Mouse (Mus musculus) cerebellum, adult 8-10 months (tissue): Measurements from ENCODE around the gene Mid1.
"Not testable (repeated sequence)": the region's sequence is repeated elsewhere in the genome, so short reads cannot be mapped to it uniquely, and the experiment has no call there.

Experiments
- DNase-seq: peaks from one replicate; pipeline ENCODE4 v3.0.0; 2022

The Mid1 gene

DNA sequence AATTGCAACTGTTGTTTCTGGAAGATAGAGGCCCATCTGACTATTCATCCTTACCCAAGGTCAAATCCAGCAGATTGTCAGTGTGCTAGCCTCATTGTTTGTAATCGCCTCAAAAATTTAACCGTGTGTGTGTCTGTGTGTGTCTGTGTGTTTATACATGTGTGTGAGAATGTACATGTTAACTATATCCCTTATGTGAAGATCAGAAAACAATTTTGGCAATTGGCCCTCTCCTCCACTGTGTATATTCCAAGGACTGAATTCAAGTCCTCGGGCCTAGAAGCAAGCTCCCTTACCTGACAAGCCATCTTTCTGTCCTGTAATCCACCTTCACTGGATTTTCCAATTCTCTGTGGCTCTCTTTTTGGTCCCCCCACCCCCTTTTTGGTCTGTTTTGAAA is 288.8 kb downstream of the Mid1 start:
- peak; percentile 5 for DNase-seq

DNA sequence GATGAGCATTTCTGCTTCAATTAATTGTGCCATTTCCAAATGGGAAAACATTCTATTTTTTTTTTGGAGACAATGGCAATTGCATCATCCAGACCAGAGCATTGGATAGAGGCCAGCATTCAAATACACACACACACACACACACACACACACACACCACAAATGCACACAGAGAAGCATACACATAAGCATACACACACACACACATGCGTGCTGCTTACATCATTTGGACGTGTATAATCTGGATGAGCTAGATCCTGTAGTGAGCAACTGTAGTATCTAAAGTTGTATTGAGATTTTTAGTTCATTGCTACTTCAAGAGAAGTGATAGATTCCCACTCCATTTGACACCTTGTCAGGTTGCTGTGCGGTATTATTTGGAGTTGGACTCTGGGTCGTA is 289.5 kb downstream of the Mid1 start:
- not testable (repeated sequence) for DNase-seq

DNA sequence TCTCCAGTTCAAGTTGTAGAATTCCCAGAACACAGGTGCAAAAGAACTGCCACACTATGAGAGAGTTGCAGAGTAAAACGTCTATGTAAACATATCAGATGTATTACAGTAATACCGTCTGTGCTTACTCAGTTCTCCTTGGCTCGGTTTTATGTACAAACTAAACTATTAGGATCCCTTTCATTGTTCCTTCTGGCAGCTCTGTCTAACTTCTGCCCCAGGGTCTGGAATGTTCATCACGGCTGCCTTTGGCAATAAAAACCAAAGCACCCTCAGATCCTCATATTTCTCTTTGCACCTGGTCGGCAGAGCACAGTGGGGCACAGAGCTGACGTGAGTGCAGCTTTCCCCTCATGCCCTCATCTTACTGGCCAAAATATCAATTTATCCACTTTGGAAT is 290.0 kb downstream of the Mid1 start:
- DNase-seq = peak; percentile 6

DNA sequence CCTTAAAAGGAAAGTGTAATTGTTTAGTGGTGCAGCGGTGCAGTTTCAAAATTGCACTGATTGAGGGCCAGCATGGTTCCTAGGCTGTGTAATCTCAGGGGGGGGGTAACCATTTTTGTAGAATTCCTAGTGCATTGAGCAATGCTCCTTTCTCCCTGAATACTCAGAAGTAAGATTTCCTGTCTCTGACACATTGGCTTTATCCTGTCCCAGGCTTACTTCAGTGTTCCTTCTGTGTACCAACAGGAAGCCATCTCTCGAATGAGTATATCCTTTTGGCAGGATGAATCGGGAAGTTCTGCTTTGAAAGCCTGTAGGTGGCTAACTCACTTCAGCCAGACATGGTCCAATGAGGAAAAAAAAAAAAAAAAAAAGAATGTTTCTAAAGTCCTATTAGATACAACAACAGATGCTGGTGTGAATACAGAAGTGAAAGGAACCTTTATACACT is 290.7 kb downstream of the Mid1 start:
- peak; percentile 5 for DNase-seq

DNA sequence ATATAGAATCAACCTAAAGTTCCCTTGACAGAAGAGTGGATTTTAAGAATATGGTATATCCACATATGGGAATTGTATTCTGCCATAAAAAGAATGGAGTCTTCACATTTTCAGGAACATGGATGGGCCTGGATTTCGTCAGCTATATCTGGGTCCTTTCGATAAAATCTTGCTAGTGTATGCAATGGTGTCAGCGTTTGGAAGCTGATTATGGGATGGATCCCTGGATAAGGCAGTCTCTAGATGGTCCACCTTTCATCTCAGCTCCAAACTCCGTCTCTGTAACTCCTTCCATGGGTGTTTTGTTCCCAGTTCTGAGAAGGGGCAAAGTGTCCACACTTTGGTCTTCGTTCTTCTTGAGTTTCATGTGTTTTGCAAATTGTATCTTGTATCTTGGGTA is 291.3 kb downstream of the Mid1 start:
- not testable (repeated sequence) for DNase-seq

DNA sequence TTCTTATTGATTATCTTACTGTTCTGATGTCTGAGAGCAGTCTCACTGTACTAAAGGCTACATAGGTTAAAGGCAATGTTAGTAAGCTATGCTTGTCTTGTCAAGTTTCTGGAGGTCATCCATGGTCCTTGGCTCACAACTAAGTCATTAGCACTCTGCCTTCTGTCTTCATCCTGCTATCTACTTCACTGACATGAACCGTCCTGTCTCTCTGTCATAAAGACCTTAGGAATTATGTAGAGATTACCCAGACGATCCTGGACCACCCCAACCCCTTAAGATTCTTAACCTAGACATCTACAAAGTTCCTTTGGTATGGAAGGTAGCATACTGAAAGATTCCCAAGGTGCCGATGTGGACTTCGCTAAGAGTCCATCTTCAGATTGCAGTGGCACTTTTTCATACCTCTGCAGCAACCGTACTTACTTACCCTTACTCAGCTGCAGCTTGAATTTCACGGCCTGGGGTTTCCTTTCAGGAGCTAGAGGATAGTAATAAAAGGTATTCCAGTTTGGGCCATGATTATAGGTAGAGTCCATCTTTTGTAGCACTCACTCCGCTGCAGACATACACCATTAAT is 292.9 kb downstream of the Mid1 start:
- DNase-seq = peak; percentile 4

DNA sequence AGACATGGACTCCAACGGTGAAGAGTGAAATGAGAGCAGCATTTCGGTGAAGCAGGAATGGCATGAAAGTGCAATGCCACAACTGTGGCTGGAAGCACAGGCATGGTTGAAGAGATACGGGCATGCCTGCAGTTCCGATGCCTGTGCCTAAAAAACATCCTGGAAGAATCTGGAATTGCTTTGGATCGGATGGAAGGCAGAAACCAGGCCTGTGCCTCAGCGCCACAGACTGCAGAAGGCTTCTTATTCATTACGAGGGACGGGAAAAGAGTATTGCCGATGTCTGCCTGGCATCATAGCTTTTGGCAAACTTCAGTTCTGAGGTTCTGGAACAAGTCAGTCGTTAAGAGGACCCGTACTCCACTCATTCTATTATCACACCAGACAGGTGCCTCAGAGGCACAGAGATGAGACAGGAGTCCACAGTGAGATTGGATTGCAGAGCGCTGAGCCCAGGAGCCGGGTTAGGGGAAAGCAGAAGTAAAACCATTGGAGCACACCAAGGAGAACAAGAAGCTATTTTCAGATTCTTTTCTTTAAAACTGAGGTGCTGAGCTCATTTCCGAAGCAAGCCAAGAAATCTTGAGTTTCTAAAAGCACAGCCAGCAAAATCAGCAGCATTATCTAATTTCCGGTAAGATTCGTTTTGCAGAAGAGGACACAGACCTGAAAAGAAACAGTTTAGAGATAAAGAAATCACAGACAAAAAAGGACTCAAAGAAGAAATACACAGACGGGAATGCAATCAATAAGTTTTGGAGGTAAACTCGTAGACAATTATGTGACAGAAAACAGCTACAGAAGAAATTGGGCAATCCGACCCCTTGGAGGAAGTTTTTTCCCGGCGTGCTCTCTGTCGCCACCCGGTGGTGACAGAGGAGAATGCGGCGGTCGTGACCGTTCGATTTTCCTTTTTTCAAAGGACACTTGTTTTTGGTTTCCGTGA is 293.7 kb downstream of the Mid1 start:
- peak; percentile 73 for DNase-seq

DNA sequence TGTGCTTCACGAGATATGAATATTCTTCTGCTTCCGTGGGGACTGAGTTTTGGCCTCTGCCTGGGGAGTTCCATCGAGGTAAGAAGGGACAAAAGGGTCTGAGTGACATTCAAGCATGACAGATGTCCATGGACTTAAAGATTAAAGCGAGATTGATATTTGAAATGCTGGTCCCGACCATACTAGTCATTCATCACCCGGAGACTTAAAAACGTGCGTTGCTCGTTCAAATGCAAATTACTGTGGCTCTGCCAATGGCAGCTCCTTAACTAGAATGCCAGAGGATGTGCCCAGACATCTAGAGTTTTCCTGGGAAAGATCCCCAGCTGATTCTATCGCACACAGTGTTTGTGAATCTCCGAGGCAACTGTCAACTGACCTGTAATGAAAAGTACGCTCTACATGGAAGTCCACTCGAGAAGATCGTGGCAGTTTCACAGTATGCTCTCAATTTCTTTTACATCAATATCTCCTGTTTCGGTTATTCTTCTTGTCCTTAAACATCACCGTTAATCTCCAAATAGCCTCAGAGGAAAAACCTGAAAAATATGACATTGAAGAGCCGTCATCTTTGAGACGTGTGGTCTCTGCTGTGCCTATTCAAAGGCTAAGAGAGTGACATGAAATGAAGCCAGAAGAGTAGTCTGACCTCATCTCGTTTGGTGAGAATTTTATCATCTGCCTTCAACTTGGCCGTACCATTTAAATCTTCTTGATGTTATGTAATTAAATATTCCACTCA is 294.6 kb downstream of the Mid1 start:
- not testable (repeated sequence) for DNase-seq

DNA sequence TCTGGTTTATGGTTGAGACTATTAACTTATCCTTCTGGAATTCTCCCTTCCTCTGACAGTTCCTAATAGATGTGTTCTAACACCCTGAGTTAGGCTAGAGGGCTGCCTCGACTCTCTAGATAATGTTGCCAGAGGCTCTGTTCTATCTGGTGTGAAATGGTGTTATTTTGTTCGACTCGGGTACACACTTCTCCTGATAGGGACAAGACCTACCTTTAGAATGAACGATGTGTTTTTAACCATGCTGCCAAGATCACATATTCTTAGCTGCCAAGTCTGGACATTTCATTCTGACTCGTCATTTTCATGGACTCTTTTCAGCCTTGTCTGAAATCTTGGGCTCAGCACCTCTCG is 295.2 kb downstream of the Mid1 start:
- DNase-seq = not testable (repeated sequence)

DNA sequence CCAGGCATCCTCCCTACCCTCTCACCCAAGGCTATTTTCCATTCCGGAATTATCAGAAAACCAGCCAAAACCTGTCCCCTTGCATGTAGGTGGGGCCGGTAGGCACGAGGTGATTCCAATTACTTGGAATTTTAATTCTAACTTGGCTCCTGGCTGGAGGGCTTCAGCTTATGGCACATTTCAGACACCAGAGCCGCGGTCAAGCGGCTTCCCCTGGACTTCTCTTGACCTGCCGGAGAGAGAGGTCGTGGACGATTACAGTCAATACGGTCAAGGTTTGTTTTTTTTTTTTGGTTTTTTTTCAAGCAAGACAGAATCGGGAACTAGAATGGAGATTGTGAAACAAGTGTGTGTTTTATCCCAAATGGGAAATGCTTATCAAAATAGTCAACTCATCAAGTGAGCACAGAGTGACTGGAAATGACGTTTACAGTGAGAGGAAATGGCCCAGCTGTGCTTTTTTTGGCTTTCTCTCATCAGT is 295.9 kb downstream of the Mid1 start:
- no peak for DNase-seq

DNA sequence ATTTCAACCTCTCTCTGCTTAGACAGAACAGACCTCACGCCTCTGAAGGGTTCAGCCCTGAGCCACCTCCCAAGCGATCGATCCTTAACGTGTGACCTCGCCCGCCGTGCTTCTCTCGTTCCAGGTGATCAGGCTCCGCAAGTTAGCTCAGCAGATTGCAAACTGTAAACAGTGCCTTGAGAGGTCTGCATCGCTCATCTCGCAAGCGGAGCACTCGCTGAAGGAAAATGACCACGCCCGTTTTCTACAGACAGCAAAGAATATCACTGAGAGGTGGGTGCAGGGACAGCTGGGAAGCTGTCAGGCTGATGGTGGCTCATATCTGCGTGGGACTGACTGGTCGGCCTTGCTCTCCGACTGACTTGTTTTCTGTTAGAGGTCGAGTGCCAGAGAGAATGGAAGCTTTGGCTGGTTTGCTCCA is 296.8 kb downstream of the Mid1 start:
- DNase-seq = not testable (repeated sequence)

DNA sequence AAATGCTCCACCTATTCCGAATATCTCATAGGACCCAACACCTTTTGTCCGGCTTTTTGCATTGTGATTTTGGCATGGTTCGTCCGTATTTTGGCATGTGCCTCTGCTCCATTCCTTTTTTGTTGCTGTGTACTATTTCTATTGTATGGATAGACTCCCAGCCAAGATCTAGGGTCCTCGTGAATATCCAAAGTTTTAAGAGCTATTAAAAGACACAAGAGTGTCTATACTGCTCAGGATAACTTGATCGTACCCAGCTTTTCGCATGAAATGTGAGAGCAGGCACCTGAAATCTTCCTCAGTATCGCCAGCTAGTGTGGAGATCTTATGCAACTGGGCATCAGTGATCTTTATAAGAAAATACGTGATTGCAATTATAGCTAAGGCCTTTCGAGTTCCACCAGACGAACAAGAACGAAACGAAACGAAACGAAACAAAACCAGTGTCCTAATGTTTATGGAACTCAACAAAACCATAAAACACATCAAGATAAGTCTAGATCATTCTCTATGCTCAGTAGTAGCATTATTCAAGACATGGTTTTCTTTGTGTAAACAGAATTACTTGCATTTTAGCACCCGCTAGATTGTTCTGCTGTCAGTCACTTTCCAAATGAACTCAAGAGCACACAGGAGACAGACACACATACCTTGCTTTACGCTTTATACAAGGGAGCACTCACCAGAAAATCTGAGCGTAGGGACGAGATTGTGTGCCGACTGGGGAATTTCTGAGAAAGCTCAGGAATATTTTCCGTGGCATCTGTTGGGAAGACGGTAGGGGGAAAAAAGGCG is 297.8 kb downstream of the Mid1 start:
- DNase-seq = not testable (repeated sequence)

DNA sequence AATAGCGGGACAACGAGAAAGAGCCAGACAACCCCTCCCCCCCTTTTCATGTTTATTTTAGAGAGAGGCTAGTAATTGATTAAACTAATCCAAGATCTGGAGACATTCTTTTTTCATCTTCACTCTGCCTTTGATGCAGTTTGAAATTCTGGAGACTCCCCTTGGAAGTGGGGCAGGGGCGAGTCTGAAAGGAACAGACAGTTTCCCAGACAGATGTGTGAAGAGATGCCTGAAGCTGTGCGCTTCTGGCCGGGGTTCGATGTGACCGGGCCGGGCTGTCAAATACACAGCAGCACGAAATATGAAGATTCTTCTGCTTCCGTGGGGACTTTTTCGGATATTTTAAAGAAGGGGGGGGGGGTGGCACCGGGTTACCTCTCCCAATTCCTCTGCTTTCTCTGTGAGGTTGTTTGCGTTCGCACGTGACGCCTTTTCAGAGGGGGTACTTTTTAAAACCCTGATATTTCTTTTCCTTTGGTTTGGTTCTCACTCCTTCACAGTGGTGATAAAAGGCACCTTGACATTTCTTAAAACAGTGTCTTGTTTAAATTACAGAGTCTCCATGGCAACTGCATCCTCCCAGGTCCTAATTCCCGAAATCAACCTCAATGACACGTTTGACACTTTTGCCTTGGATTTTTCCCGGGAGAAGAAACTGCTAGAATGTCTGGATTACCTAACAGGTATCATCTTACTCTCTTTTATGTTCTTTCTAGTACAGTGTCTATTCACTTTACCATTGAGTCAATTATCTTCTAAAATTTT is 298.6 kb downstream of the Mid1 start:
- DNase-seq = not testable (repeated sequence)

DNA sequence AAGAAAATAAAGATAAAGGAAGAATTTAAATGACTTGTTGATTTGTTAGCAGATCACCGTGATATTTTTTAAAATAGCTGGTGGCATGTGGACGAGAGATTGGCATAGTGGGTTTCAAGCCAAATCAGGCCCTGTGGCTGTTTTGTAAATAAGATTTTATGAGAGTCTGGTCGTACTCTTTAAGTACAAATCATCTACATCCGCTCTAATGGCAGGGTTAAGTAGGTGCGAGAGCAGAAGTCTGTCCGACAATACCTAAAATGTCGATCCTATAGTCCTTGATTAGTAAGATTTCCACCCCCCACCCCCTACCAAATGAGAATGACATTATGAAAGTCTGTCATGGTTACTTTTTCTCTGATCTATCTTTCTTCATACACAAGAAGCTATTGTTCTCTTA is 299.3 kb downstream of the Mid1 start:
- not testable (repeated sequence) for DNase-seq

DNA sequence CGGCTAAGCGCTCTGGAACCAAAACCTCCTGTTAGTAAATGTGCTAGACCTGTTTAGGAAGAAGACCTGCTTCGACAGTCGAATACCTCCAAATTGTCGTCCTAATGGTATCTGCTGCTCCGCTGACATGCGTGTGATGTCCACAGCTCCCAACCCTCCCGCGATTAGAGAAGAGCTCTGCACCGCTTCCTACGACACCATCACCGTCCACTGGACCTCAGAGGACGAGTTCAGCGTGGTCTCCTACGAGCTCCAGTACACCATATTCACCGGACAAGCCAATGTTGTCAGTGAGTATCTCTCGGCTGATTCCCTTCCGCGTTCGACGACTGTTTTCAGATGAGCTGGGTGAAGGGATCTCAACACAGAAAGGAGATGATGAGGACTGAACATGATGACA is 299.9 kb downstream of the Mid1 start:
- not testable (repeated sequence) for DNase-seq

DNA sequence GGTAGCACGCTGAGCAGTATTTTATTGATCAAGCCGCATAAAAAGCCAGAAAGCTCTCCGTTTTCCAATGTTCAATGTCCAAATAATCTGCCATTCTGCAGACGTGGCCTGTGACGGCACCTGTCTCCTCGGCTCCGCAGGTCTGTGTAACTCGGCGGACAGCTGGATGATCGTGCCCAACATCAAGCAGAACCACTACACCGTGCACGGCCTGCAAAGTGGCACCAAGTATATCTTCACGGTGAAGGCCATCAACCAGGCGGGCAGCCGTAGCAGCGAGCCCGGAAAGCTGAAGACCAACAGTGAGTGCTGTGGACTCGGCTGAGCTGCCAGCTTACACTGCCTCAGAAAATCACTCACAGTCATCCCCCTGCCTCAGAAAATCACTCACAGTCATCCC is 300.8 kb downstream of the Mid1 start:
- DNase-seq = not testable (repeated sequence)

DNA sequence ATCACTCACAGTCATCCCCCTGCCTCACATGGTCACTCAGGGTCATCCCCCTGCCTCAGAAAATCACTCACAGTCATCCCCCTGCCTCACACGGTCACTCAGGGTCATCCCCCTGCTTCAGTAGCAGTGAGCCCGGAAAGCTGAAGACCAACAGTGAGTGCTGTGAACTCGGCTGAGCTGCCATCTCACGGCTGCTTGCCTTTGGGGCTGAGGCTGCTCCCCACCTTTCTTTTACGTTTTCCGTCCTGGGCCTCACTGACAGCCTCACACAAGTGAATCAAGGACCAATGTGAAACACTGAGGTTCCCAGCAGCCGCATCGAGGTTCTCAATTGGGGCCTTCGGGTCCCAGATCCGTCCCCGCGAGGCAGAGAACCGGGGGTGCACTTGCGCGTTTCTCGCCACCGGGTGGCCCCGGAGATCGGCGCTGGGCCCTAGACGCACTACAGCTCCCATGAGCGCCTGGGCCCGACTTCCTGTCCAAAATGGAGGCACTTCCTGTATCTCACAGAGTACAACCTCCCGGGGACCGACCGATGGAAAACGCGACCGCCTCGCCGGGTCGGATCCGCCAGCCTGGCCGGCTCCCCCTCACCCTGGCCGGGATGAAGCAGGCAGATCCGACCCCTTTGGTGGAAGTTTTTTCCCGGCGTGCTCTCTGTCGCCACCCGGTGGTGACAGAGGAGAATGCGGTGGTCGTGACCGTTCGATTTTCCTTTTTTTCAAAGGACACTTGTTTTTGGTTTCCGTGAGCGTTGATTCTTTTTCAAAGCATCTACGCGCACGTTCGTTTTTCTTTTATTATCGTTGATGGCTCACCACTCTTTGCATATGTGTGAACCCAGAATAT is 301.7 kb downstream of the Mid1 start:
- DNase-seq = peak; percentile 85

DNA sequence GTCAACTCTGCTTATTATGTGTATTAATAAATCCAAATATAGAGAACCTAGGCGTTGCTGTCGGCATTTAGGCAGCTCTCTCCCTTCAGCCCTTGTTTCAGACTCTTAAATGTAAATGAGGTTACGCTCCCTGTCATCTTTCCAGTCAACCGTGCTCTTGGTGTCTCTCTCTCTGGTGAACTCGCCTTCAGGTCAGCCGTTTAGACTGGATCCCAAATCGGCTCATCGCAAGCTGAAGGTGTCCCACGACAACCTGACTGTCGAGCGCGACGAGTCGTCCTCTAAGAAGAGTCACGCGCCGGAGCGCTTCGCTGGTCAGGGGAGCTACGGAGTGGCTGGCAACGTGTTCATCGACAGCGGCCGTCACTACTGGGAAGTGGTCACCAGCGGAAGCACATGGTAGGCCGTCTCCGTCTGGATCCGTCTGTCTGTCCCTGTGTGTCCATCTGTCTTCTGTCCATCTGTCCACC is 302.4 kb downstream of the Mid1 start:
- DNase-seq = not testable (repeated sequence)

DNA sequence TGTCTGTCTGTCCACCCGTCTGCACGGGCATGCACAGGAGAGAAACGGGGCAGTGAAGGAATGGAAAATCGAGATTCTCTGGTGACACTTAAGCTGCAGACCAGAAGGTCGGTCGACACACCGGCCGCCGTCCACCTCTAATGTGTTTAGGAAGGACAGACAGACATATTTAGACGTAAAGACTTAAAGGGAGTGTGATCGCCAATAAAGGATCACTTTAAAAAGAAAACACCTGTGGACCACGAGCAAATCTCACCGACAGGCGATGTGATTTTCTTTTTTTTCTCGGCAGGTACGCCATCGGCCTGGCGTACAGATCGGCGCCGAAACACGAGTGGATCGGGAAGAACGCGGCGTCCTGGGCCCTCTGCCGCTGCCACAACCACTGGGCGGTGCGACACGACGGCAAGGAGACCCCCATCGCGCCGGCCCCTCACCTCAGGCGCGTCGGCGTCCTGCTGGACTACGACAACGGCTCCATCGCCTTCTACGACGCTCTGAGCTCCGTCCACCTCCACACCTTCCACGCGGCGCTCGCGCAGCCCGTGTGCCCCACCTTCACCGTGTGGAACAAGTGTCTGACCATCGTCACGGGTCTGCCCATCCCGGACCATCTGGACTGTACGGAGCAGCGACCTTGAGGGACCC is 303.7 kb downstream of the Mid1 start:
- not testable (repeated sequence) for DNase-seq

DNA sequence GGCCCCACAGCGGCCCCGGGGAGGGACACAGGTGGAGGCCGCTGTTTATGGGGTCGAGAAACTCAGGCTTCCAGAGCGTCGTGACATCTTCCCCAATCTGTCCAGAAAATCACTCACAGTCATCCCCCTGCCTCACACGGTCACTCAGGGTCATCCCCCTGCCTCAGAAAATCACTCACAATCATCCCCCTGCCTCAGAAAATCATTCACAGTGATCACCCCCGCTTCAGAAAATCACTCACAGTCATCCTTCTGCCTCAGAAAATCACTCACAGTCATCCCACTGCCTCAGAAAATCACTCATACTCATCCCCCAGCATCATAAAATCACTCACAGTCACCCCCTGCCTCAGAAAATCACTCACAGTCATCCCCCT is 304.2 kb downstream of the Mid1 start:
- not testable (repeated sequence) for DNase-seq
